ENCODE assay signal across 9 mouse cellular contexts in genomic region chr3:135290249-135290894, GRCm38 (mm10). TPM values are rescaled to one million over a fixed set of nuclear protein-coding genes. Genes with fewer than 3 reads are reported as not detected.
A peak's percentile ranks its signal among the peaks of the same experiment; 100 is the strongest.
DNase-seq lines count a peak whose midpoint lies in the region; ATAC-seq and TF ChIP-seq lines count a peak whose summit lies in the region.
"Had no signal": no experiment of that assay in that cellular context is flagged by ENCODE, and none has a peak within 500 bp of the region (broad histone marks: within the 10 kb centered on the region; RNA-seq: fewer than 3 reads in every experiment).

No protein-coding gene starts in this region.

- 100% methylated on average over 7 of the region's 7 CpGs for WGBS in spleen, adult 2 months
- WGBS in forebrain, embryonic 12.5 days = 100% methylated on average over 5 of the region's 7 CpGs
- no CpG with 5 or more reads among the region's 7 CpGs for WGBS in hindbrain, embryonic 16.5 days

- TF ChIP-seq CTCF in spleen, adult 2 months (IDR thresholded peaks at IDR 0.05; ENCODE audit: extremely low read depth, insufficient read depth, insufficient read length, insufficient replicate concordance) = peak; percentile 23; the same call in 1 of the 2 replicates
- TF ChIP-seq CTCF in left cerebral cortex, adult 2 months (IDR thresholded peaks at IDR 0.05) = peak; percentile 80

- H3K4me1 ChIP-seq in spleen, adult 2 months (ENCODE audit: control insufficient read depth, insufficient read depth, insufficient read length) = no peaks in the 10 kb centered on the region
- H3K4me1 ChIP-seq in forebrain, embryonic 12.5 days = peaks cover 4% of the 10 kb centered on the region; the same call in 1 of the 2 replicates
- H3K4me1 ChIP-seq in hindbrain, embryonic 16.5 days (ENCODE audit: control insufficient read depth, insufficient read depth, low read depth, low read length) = no peaks in the 10 kb centered on the region

- TF ChIP-seq POLR2A in spleen, adult 2 months (IDR thresholded peaks at IDR 0.05; ENCODE audit: low read depth, low read length) = no peak

- H3K9ac ChIP-seq in forebrain, embryonic 12.5 days = no peak overlapping the region
- H3K9ac ChIP-seq in hindbrain, embryonic 16.5 days (ENCODE audit: low read depth, low read length) = no peak overlapping the region
- H3K9ac ChIP-seq: embryonic facial prominence, embryonic 15.5 days had no signal

- H3K27ac ChIP-seq in spleen, adult 2 months (ENCODE audit: insufficient read depth, low read length) = no peak overlapping the region
- no peak overlapping the region for H3K27ac ChIP-seq in forebrain, embryonic 12.5 days
- no peak overlapping the region for H3K27ac ChIP-seq in hindbrain, embryonic 16.5 days (ENCODE audit: low read depth, low read length)
- no peak overlapping the region for H3K27ac ChIP-seq in left cerebral cortex, adult 2 months
- H3K27ac ChIP-seq: embryonic facial prominence, embryonic 15.5 days had no signal

- H3K4me3 ChIP-seq in spleen, adult 2 months (ENCODE audit: extremely low read depth, insufficient read depth, insufficient read length) = no peak overlapping the region
- H3K4me3 ChIP-seq in forebrain, embryonic 12.5 days (replicated peaks) = no peak overlapping the region
- H3K4me3 ChIP-seq in hindbrain, embryonic 16.5 days (ENCODE audit: low read length) = no peak overlapping the region
- no peak overlapping the region for H3K4me3 ChIP-seq in left cerebral cortex, adult 2 months
- H3K4me3 ChIP-seq: embryonic facial prominence, embryonic 15.5 days had no signal

- peak; percentile 78 for ATAC-seq in forebrain, embryonic 12.5 days (ENCODE audit: low FRiP score)
- ATAC-seq in hindbrain, embryonic 16.5 days = peak; percentile 89

- H3K4me2 ChIP-seq in forebrain, embryonic 12.5 days = no peak overlapping the region
- H3K4me2 ChIP-seq in hindbrain, embryonic 16.5 days (ENCODE audit: low read length) = no peak overlapping the region
- H3K4me2 ChIP-seq: embryonic facial prominence, embryonic 15.5 days had no signal

- DNase-seq in spleen, adult 2 months (ENCODE audit: low read depth in 1 of 2, low spot score in 2 of 2) = peak; percentile 17 to 18
- no peak for DNase-seq in spleen, adult 12 weeks (ENCODE audit: low spot score)
- DNase-seq in brain, embryonic 18.5 days (ENCODE audit: low read depth, low spot score) = peak; percentile 65
- DNase-seq in left cerebral cortex, adult 2 months (ENCODE audit: extremely low spot score in 1 of 2, low spot score in 2 of 2) = peak; percentile 43 to 46
- peak; percentile 79 for DNase-seq in mesoderm, embryonic 11.5 days (ENCODE audit: low read depth, low spot score)
- peak; percentile 68 for DNase-seq in splenic B cell, adult 2 months (ENCODE audit: low read depth, low spot score)

- H3K9me3 ChIP-seq in forebrain, embryonic 12.5 days = no peaks in the 10 kb centered on the region
- no peaks in the 10 kb centered on the region for H3K9me3 ChIP-seq in hindbrain, embryonic 16.5 days (ENCODE audit: control insufficient read depth, low read length)
- H3K9me3 ChIP-seq: embryonic facial prominence, embryonic 15.5 days had no signal

- intact Hi-C loops in left cerebral cortex, adult 2 months (cut with DNase I) = loop anchor here (5.0 kb wide), 2 partner anchors 112 to 442 kb away; no protein-coding TSS in a partner anchor

- no peaks in the 10 kb centered on the region for H3K36me3 ChIP-seq in spleen, adult 2 months (ENCODE audit: control insufficient read depth, insufficient read depth, low read length)
- H3K36me3 ChIP-seq in forebrain, embryonic 12.5 days (replicated peaks) = no peaks in the 10 kb centered on the region
- no peaks in the 10 kb centered on the region for H3K36me3 ChIP-seq in hindbrain, embryonic 16.5 days (ENCODE audit: control insufficient read depth, insufficient read depth, low read length)
- no peaks in the 10 kb centered on the region for H3K36me3 ChIP-seq in splenic B cell, adult 2 months (ENCODE audit: control insufficient read depth, insufficient read depth, low read length, poor library complexity, severe bottlenecking)
- H3K36me3 ChIP-seq: embryonic facial prominence, embryonic 15.5 days had no signal

- H3K27me3 ChIP-seq in spleen, adult 2 months (ENCODE audit: control insufficient read depth, insufficient read depth, low read length) = no peaks in the 10 kb centered on the region
- H3K27me3 ChIP-seq in forebrain, embryonic 12.5 days = no peaks in the 10 kb centered on the region
- H3K27me3 ChIP-seq in hindbrain, embryonic 16.5 days (replicated peaks; ENCODE audit: control insufficient read depth, insufficient read depth, low read length) = no peaks in the 10 kb centered on the region
- no peaks in the 10 kb centered on the region for H3K27me3 ChIP-seq in splenic B cell, adult 2 months (ENCODE audit: control insufficient read depth, insufficient read depth, low read length, poor library complexity, severe bottlenecking)
- H3K27me3 ChIP-seq: embryonic facial prominence, embryonic 15.5 days had no signal

RNA-seq across cellular contexts. Expression of gene Bdh2, which starts 9.4 kb away (rescaled TPM):
- 0.20 TPM in 1 of 2 replicates, not detected in the other for polyA plus RNA-seq in spleen, adult 2 months (2012; rRNA removed)
- 4.7 and 5.3 TPM in 2 replicates for polyA plus RNA-seq in forebrain, embryonic 12.5 days (2016; fragmentation: Nextera tagmentation; extraction: Ambion mirVana)
- 4.1 and 4.8 TPM in 2 replicates for polyA plus RNA-seq in hindbrain, embryonic 16.5 days (2015; fragmentation: Nextera tagmentation; extraction: Ambion mirVana)
- total RNA-seq in left cerebral cortex, adult 2 months (2021) = 1 to 10 TPM; 3.2 to 4.0 TPM

RNA-seq across cellular contexts. Expression of gene Slc9b2, which starts 17.1 kb away (rescaled TPM):
- polyA plus RNA-seq in spleen, adult 2 months (2012; rRNA removed) = 0.05 and 0.21 TPM in 2 replicates
- polyA plus RNA-seq in forebrain, embryonic 12.5 days (2016; fragmentation: Nextera tagmentation; extraction: Ambion mirVana) = 2.1 and 4.3 TPM in 2 replicates
- polyA plus RNA-seq in hindbrain, embryonic 16.5 days (2015; fragmentation: Nextera tagmentation; extraction: Ambion mirVana) = 2.3 and 2.6 TPM in 2 replicates
- 1 to 10 TPM; 3.8 to 4.0 TPM for total RNA-seq in left cerebral cortex, adult 2 months (2021)

RNA-seq across cellular contexts. Expression of gene Slc9b1, which starts 57.5 kb away (rescaled TPM):
- not detected in 2 replicates for polyA plus RNA-seq in spleen, adult 2 months (2012; rRNA removed)
- 0.31 TPM in 1 of 2 replicates, not detected in the other for polyA plus RNA-seq in forebrain, embryonic 12.5 days (2016; fragmentation: Nextera tagmentation; extraction: Ambion mirVana)
- 0.10 TPM in 1 of 2 replicates, not detected in the other for polyA plus RNA-seq in hindbrain, embryonic 16.5 days (2015; fragmentation: Nextera tagmentation; extraction: Ambion mirVana)
- total RNA-seq in left cerebral cortex, adult 2 months (2021) = under 1 TPM in 1 of 2 experiments, not detected in 1; 0.52 TPM
- polyA plus RNA-seq: embryonic facial prominence, embryonic 15.5 days had no signal
